Mouse (Mus musculus) liver, embryonic 11.5 days (tissue): ENCODE data around the gene Ephb2. TPM values are rescaled to one million over a fixed set of nuclear protein-coding genes. Genes with fewer than 3 reads are reported as not detected.

ENCODE experiments used
- ATAC-seq: fragments of 200-750 bp; cut with Nextera tagmentation; replicated peaks from 2 replicates; pipeline ENCODE4 v1.8.0; 2017; ENCODE audit warnings: moderate number of reproducible peaks, mild to moderate bottlenecking, moderate TSS enrichment, moderate library complexity; ENCODE audit not compliant: low FRiP score
- DNase-seq: peaks from one replicate; pipeline ENCODE4 v3.0.0-alpha.2; 2017; ENCODE audit warnings: low spot score
- H3K27ac ChIP-seq: fragments of 300-500 bp; sonication (generic); 2 replicates; pipeline ENCODE4 v1.5.1; 2014; ENCODE audit warnings: mild to moderate bottlenecking, low read depth, low read length, control low read depth
- H3K27me3 ChIP-seq: fragments of 300-500 bp; sonication (generic); replicated peaks from 2 replicates; pipeline ENCODE4 v1.6.1; 2014; ENCODE audit warnings: low read length, mixed read lengths; ENCODE audit not compliant: control insufficient read depth, insufficient read depth
- H3K36me3 ChIP-seq: fragments of 300-500 bp; sonication (generic); 2 replicates; pipeline ENCODE4 v1.6.1; 2014; ENCODE audit warnings: mild to moderate bottlenecking, low read length, moderate library complexity, mixed read lengths; ENCODE audit not compliant: control insufficient read depth, insufficient read depth
- H3K4me1 ChIP-seq: fragments of 300-500 bp; sonication (generic); replicated peaks from 2 replicates; pipeline ENCODE4 v1.6.1; 2014; ENCODE audit warnings: low read length, mixed read lengths; ENCODE audit not compliant: control insufficient read depth, insufficient read depth
- H3K4me2 ChIP-seq: fragments of 300-500 bp; sonication (generic); 2 replicates; pipeline ENCODE4 v1.6.1; 2014; ENCODE audit warnings: mild to moderate bottlenecking, control low read depth, moderate library complexity
- H3K4me3 ChIP-seq: fragments of 300-500 bp; sonication (generic); 2 replicates; pipeline ENCODE4 v1.5.1; 2014; ENCODE audit warnings: low read depth, low read length, control low read depth
- H3K9ac ChIP-seq: fragments of 300-500 bp; sonication (generic); 2 replicates; pipeline ENCODE4 v1.6.1; 2014; ENCODE audit warnings: low read depth, low read length, control low read depth
- H3K9me3 ChIP-seq: fragments of 300-500 bp; sonication (generic); 2 replicates; pipeline ENCODE4 v1.6.1; 2016; ENCODE audit warnings: low read length, inconsistent platforms, mixed read lengths; ENCODE audit not compliant: control insufficient read depth
- whole genome bisulfite sequencing: fragments of 180-500 bp; shearing (Covaris S2); extraction: QIAGEN DNeasy Blood & Tissue Kit; methylation state at CpG from one replicate; pipeline ENCODE4 v1.1.7; 2014; 5-methylcytosine and 5-hydroxymethylcytosine counted together
- polyA plus RNA-seq: library from polyadenylated mRNA; unstranded; fragments of >200 nt; fragmentation: Nextera tagmentation; extraction: Ambion mirVana; gene quantifications from 2 replicates; pipeline ENCODE4 v1.2.1, GENCODE M21; 2014

Ephb2 gene
- polyA plus RNA-seq, 1 experiment from 2014 or later: 5.1 TPM

- DNase-seq (no peak), ATAC-seq (no peak)
- no peak overlapping the region for H3K9ac ChIP-seq
- no peaks in the 10 kb centered on the region for H3K27me3 ChIP-seq
- WGBS: 32% methylated on average over 5 of the region's 5 CpGs
- H3K9me3 ChIP-seq: no peaks in the 10 kb centered on the region
- H3K36me3 ChIP-seq: no peaks in the 10 kb centered on the region
- H3K4me3 ChIP-seq: no peak overlapping the region
- H3K4me2 ChIP-seq: no peak overlapping the region
- H3K27ac ChIP-seq: no peak overlapping the region
- peaks cover 13% of the 10 kb centered on the region for H3K4me1 ChIP-seq
Observed at GRCm38 (mm10) chr4:136742677-136743076, 93.1 kb downstream of the Ephb2 start.

GRCm38 (mm10) chr4:136741840-136742239, 93.9 kb downstream of the Ephb2 start:
- no peak overlapping the region for H3K9ac ChIP-seq
- no peak overlapping the region for H3K27ac ChIP-seq
- no peaks in the 10 kb centered on the region for H3K36me3 ChIP-seq
- no peaks in the 10 kb centered on the region for H3K27me3 ChIP-seq
- peaks cover 13% of the 10 kb centered on the region for H3K4me1 ChIP-seq
- no peaks in the 10 kb centered on the region for H3K9me3 ChIP-seq
- ATAC-seq (no peak), DNase-seq (no peak)
- no peak overlapping the region for H3K4me2 ChIP-seq
- WGBS: 84% methylated on average over 14 of the region's 14 CpGs
- no peak overlapping the region for H3K4me3 ChIP-seq

- H3K4me1 ChIP-seq: peaks cover 13% of the 10 kb centered on the region
- H3K36me3 ChIP-seq: no peaks in the 10 kb centered on the region
- H3K4me3 ChIP-seq: no peak overlapping the region
- H3K27me3 ChIP-seq: no peaks in the 10 kb centered on the region
- H3K27ac ChIP-seq: no peak overlapping the region
- no peak for ATAC-seq
- no peak overlapping the region for H3K4me2 ChIP-seq
- no peak overlapping the region for H3K9ac ChIP-seq
- no peak for DNase-seq
- WGBS: 79% methylated on average over 5 of the region's 5 CpGs
- no peaks in the 10 kb centered on the region for H3K9me3 ChIP-seq
Observed at GRCm38 (mm10) chr4:136740963-136741362, 94.8 kb downstream of the Ephb2 start.

- H3K4me3 ChIP-seq: no peak overlapping the region
- no peak; the same call in 1 of the 2 replicates for ATAC-seq
- H3K4me1 ChIP-seq: peaks cover 13% of the 10 kb centered on the region
- H3K9ac ChIP-seq: no peak overlapping the region
- H3K36me3 ChIP-seq: no peaks in the 10 kb centered on the region
- H3K27ac ChIP-seq: no peak overlapping the region
- no peaks in the 10 kb centered on the region for H3K27me3 ChIP-seq
- 18% methylated on average over 11 of the region's 11 CpGs for WGBS
- no peaks in the 10 kb centered on the region for H3K9me3 ChIP-seq
- DNase-seq: no peak
- no peak overlapping the region for H3K4me2 ChIP-seq
Observed at GRCm38 (mm10) chr4:136739189-136739588, 96.6 kb downstream of the Ephb2 start.

- DNase-seq: no peak
- Histone ChIP-seq H3K27ac (no peak overlapping the region), H3K4me2 (no peak overlapping the region), H3K27me3 (no peaks in the 10 kb centered on the region), H3K9ac (no peak overlapping the region), H3K4me3 (no peak overlapping the region), H3K36me3 (no peaks in the 10 kb centered on the region), H3K9me3 (no peaks in the 10 kb centered on the region), H3K4me1 (peaks cover 14% of the 10 kb centered on the region)
- WGBS: 71% methylated on average over 3 of the region's 3 CpGs
- no peak for ATAC-seq
Observed at GRCm38 (mm10) chr4:136738291-136738690, 97.5 kb downstream of the Ephb2 start.

GRCm38 (mm10) chr4:136735856-136736255, 99.9 kb downstream of the Ephb2 start:
- Histone ChIP-seq H3K4me2 (no peak overlapping the region), H3K36me3 (no peaks in the 10 kb centered on the region), H3K9me3 (no peaks in the 10 kb centered on the region), H3K27ac (no peak overlapping the region), H3K4me1 (peaks cover 26% of the 10 kb centered on the region), H3K9ac (no peak overlapping the region), H3K27me3 (no peaks in the 10 kb centered on the region), H3K4me3 (no peak overlapping the region)
- WGBS: 50% methylated on average over 4 of the region's 4 CpGs
- DNase-seq (no peak), ATAC-seq (no peak)

GRCm38 (mm10) chr4:136734210-136734803, 101.5 kb downstream of the Ephb2 start:
- WGBS: 78% methylated on average over 15 of the region's 15 CpGs
- Histone ChIP-seq H3K36me3 (no peaks in the 10 kb centered on the region), H3K9ac (no peak overlapping the region), H3K27ac (no peak overlapping the region), H3K27me3 (no peaks in the 10 kb centered on the region), H3K9me3 (no peaks in the 10 kb centered on the region), H3K4me3 (no peak overlapping the region), H3K4me1 (peaks cover 24% of the 10 kb centered on the region), H3K4me2 (no peak overlapping the region)
- no peak for DNase-seq
- ATAC-seq: no peak

GRCm38 (mm10) chr4:136733217-136733865, 102.4 kb downstream of the Ephb2 start:
- Histone ChIP-seq H3K36me3 (no peaks in the 10 kb centered on the region), H3K9me3 (no peaks in the 10 kb centered on the region), H3K27me3 (no peaks in the 10 kb centered on the region), H3K9ac (no peak overlapping the region), H3K27ac (no peak overlapping the region), H3K4me1 (peaks cover 20% of the 10 kb centered on the region), H3K4me2 (no peak overlapping the region), H3K4me3 (no peak overlapping the region)
- whole genome bisulfite sequencing: 33% methylated on average over 11 of the region's 11 CpGs
- no peak for ATAC-seq
- no peak for DNase-seq

- Histone ChIP-seq H3K4me2 (peak overlapping the region; percentile 12; the same call in 1 of the 2 replicates), H3K9ac (no peak overlapping the region), H3K4me1 (peaks cover 18% of the 10 kb centered on the region), H3K9me3 (no peaks in the 10 kb centered on the region), H3K27me3 (no peaks in the 10 kb centered on the region), H3K27ac (no peak overlapping the region), H3K4me3 (no peak overlapping the region), H3K36me3 (no peaks in the 10 kb centered on the region)
- ATAC-seq (no peak), DNase-seq (no peak)
- 38% methylated on average over 7 of the region's 7 CpGs for WGBS
Observed at GRCm38 (mm10) chr4:136732536-136733121, 103.2 kb downstream of the Ephb2 start.
